Mouse (Mus musculus): ENCODE data around the gene Efna4.

DNA sequence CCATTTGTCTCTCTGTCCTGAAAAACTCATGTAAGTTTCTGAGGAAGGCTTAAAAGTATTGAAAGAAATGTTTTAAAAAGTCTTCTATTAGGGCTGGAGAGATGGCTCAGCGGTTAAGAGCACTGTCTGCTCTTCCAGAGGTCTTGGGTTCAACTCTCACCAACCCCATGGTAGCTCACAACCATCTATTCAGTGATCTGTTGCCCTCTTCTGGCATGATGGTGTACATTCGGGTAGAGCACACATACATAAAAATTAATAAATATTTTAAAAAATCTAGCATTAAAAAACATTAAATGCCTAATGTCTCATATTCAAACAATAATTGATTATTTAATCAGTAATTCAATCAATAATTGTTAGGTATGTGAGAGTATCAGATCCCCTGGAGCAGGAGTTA lies 37.3 kb downstream of the Efna4 start:
- TF ChIP-seq CTCF (IDR thresholded peaks at IDR 0.05; ENCODE audit: borderline replicate concordance, insufficient read depth, low read depth, low read length) (no peak), POLR2A (IDR thresholded peaks at IDR 0.05; ENCODE audit: borderline replicate concordance, insufficient read depth, low read length) (no peak)
